17 mouse cellular contexts compared by ENCODE assay signal in the genomic region with DNA sequence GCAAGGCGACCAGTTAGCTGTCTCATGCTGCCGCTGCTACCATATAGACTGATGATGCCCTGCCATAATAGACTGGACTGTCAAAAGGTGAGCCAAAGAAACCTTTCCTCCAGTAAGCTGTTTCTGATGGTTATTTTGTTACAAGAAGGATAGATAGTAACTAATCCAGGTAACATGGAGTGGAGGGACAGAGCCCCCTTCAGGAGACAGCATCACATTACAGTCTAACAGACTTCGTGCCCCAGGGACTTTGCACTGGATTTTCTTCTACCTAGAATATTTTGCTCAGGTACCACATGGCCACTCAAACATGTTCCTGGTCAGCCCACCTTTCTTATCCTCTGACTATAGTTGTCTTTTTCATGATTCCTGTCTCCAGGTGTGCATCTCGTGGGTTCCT.
DNase-seq lines count a peak whose midpoint lies in the region; ATAC-seq and TF ChIP-seq lines count a peak whose summit lies in the region.
"Had no signal": no experiment of that assay in that cellular context is flagged by ENCODE, and none has a peak within 500 bp of the region (broad histone marks: within the 10 kb centered on the region; RNA-seq: fewer than 3 reads in every experiment).

No protein-coding gene starts in this region.

- no peak for DNase-seq in hindbrain, embryonic 10.5 days (ENCODE audit: low spot score)
- DNase-seq in hindbrain, embryonic 11.5 days (ENCODE audit: low spot score), result no peak
- DNase-seq in lung, embryonic 14.5 days, result no peak
- no peak for DNase-seq in lung, adult 18-20 months
- peak; percentile 27 for DNase-seq in R1 (ENCODE audit: low read depth, low spot score)
- no peak for DNase-seq in frontal cortex, postnatal 36 days (ENCODE audit: low spot score in 2 of 2)
- DNase-seq: gastrocnemius, postnatal 36 days; heart, postnatal 10 days; kidney, adult 8-10 months had no signal

- H3K4me3 ChIP-seq in hindbrain, embryonic 10.5 days, result no peak overlapping the region
- H3K4me3 ChIP-seq in hindbrain, embryonic 11.5 days (ENCODE audit: low read depth, low read length), result no peak overlapping the region
- H3K4me3 ChIP-seq in lung, embryonic 14.5 days (ENCODE audit: low read depth, low read length), result no peak overlapping the region
- H3K4me3 ChIP-seq in forebrain, embryonic 16.5 days (replicated peaks; ENCODE audit: low read length), result no peak overlapping the region
- H3K4me3 ChIP-seq: heart, embryonic 10.5 days; hindbrain, embryonic 15.5 days; limb, embryonic 10.5 days; liver, embryonic 12.5 days; myocyte; neural tube, embryonic 15.5 days had no signal

- ATAC-seq in hindbrain, embryonic 11.5 days (ENCODE audit: low FRiP score), result no peak
- no peak for ATAC-seq in lung, embryonic 14.5 days (ENCODE audit: insufficient read depth)
- ATAC-seq in forebrain, embryonic 16.5 days, result no peak
- ATAC-seq: liver, embryonic 12.5 days had no signal

- peaks cover 18% of the 10 kb centered on the region for H3K4me1 ChIP-seq in hindbrain, embryonic 10.5 days (replicated peaks)
- no peaks in the 10 kb centered on the region for H3K4me1 ChIP-seq in hindbrain, embryonic 11.5 days (replicated peaks; ENCODE audit: control insufficient read depth, insufficient read depth, low read length)
- 0 out of 2 replicates have a peak, but pooled peaks cover 5% of the 10 kb centered on the region for H3K4me1 ChIP-seq in lung, embryonic 14.5 days (ENCODE audit: insufficient read depth)
- H3K4me1 ChIP-seq in forebrain, embryonic 16.5 days (replicated peaks; ENCODE audit: control insufficient read depth, insufficient read depth, low read length), result peaks cover 13% of the 10 kb centered on the region
- H3K4me1 ChIP-seq: liver, embryonic 12.5 days had no signal

- no peaks in the 10 kb centered on the region for H3K36me3 ChIP-seq in hindbrain, embryonic 10.5 days
- no peaks in the 10 kb centered on the region for H3K36me3 ChIP-seq in hindbrain, embryonic 11.5 days (ENCODE audit: control insufficient read depth, insufficient read depth, low read length)
- no peaks in the 10 kb centered on the region for H3K36me3 ChIP-seq in lung, embryonic 14.5 days (ENCODE audit: insufficient read depth)
- no peaks in the 10 kb centered on the region for H3K36me3 ChIP-seq in forebrain, embryonic 16.5 days (ENCODE audit: control insufficient read depth, insufficient read depth)
- H3K36me3 ChIP-seq: G1E; heart, embryonic 10.5 days; hindbrain, embryonic 15.5 days; limb, embryonic 10.5 days; liver, embryonic 12.5 days; neural tube, embryonic 15.5 days had no signal

- H3K4me2 ChIP-seq in hindbrain, embryonic 11.5 days (replicated peaks; ENCODE audit: low read depth, low read length), result no peak overlapping the region
- H3K4me2 ChIP-seq in lung, embryonic 14.5 days, result no peak overlapping the region
- no peak overlapping the region for H3K4me2 ChIP-seq in forebrain, embryonic 16.5 days (ENCODE audit: low read length)
- H3K4me2 ChIP-seq: hindbrain, embryonic 15.5 days; liver, embryonic 12.5 days had no signal

- H3K9ac ChIP-seq in hindbrain, embryonic 11.5 days (ENCODE audit: low read depth, low read length), result no peak overlapping the region
- no peak overlapping the region for H3K9ac ChIP-seq in lung, embryonic 14.5 days
- H3K9ac ChIP-seq in forebrain, embryonic 16.5 days (replicated peaks; ENCODE audit: low read depth, low read length), result no peak overlapping the region
- H3K9ac ChIP-seq: hindbrain, embryonic 15.5 days; liver, embryonic 12.5 days; neural tube, embryonic 15.5 days had no signal

- WGBS in hindbrain, embryonic 10.5 days, result 89% methylated on average over 4 of the region's 4 CpGs
- 88% methylated on average over 4 of the region's 4 CpGs for WGBS in hindbrain, embryonic 11.5 days
- 76% methylated on average over 4 of the region's 4 CpGs for WGBS in lung, embryonic 14.5 days
- WGBS in forebrain, embryonic 16.5 days, result 95% methylated on average over 4 of the region's 4 CpGs

- H3K9me3 ChIP-seq in hindbrain, embryonic 10.5 days, result no peaks in the 10 kb centered on the region
- H3K9me3 ChIP-seq in hindbrain, embryonic 11.5 days (ENCODE audit: control insufficient read depth, low read length), result no peaks in the 10 kb centered on the region
- no peaks in the 10 kb centered on the region for H3K9me3 ChIP-seq in lung, embryonic 14.5 days (ENCODE audit: low read depth, low read length)
- H3K9me3 ChIP-seq in forebrain, embryonic 16.5 days (ENCODE audit: control insufficient read depth, low read length), result no peaks in the 10 kb centered on the region
- H3K9me3 ChIP-seq: heart, embryonic 10.5 days; hindbrain, embryonic 15.5 days; limb, embryonic 10.5 days; liver, embryonic 12.5 days; neural tube, embryonic 15.5 days had no signal

- H3K27me3 ChIP-seq in hindbrain, embryonic 10.5 days (ENCODE audit: insufficient read depth, poor library complexity, severe bottlenecking), result no peaks in the 10 kb centered on the region
- no peaks in the 10 kb centered on the region for H3K27me3 ChIP-seq in hindbrain, embryonic 11.5 days (ENCODE audit: control insufficient read depth, insufficient read depth, low read length)
- no peaks in the 10 kb centered on the region for H3K27me3 ChIP-seq in lung, embryonic 14.5 days (ENCODE audit: insufficient read depth, low read length)
- H3K27me3 ChIP-seq in forebrain, embryonic 16.5 days (replicated peaks; ENCODE audit: control insufficient read depth, insufficient read depth, low read length), result no peaks in the 10 kb centered on the region
- H3K27me3 ChIP-seq: hindbrain, embryonic 15.5 days; liver, embryonic 12.5 days had no signal

- TF ChIP-seq CTCF in lung, embryonic 14.5 days (IDR thresholded peaks at IDR 0.05; ENCODE audit: low read depth), result peak; percentile 50

- H3K27ac ChIP-seq in hindbrain, embryonic 10.5 days, result 0 out of 2 replicates have a peak overlapping the region, but pooled peaks have one; percentile 50
- H3K27ac ChIP-seq in hindbrain, embryonic 11.5 days (ENCODE audit: low read depth, low read length), result no peak overlapping the region
- no peak overlapping the region for H3K27ac ChIP-seq in lung, embryonic 14.5 days (ENCODE audit: low read depth)
- H3K27ac ChIP-seq in forebrain, embryonic 16.5 days (ENCODE audit: low read length), result peak overlapping the region; percentile 49
- H3K27ac ChIP-seq: heart, embryonic 10.5 days; hindbrain, embryonic 15.5 days; limb, embryonic 10.5 days; liver, embryonic 12.5 days; neural tube, embryonic 15.5 days had no signal

Comparison
In these comparisons a context has a peak if more than half of its experiments do, and no peak if none do; other contexts are left out.
1. H3K27ac ChIP-seq: peak in hindbrain, embryonic 10.5 days (single experiment) and forebrain, embryonic 16.5 days (single experiment); none in hindbrain, embryonic 11.5 days (single experiment) and lung, embryonic 14.5 days (single experiment).